Mouse (Mus musculus) activated CD4-positive, CD25-positive, alpha-beta regulatory T cell, adult 9 weeks (primary cell): ENCODE results near the gene Llgl1. TPM values are rescaled to one million over a fixed set of nuclear protein-coding genes. Genes with fewer than 3 reads are reported as not detected.

Source experiments
- polyA plus RNA-seq: library from polyadenylated mRNA; unstranded; fragments of 100-300 nt; shearing (Covaris generic); gene quantifications from one replicate; pipeline ENCODE4 v1.2.1, GENCODE M21; 2017

Gene Llgl1
- 22.2 TPM for polyA plus RNA-seq

GRCm38 (mm10) chr11:60699524-60700075 is at the start of gene Llgl1:
Llgl1 (plus strand) TSS chr11:60699723.

DNA sequence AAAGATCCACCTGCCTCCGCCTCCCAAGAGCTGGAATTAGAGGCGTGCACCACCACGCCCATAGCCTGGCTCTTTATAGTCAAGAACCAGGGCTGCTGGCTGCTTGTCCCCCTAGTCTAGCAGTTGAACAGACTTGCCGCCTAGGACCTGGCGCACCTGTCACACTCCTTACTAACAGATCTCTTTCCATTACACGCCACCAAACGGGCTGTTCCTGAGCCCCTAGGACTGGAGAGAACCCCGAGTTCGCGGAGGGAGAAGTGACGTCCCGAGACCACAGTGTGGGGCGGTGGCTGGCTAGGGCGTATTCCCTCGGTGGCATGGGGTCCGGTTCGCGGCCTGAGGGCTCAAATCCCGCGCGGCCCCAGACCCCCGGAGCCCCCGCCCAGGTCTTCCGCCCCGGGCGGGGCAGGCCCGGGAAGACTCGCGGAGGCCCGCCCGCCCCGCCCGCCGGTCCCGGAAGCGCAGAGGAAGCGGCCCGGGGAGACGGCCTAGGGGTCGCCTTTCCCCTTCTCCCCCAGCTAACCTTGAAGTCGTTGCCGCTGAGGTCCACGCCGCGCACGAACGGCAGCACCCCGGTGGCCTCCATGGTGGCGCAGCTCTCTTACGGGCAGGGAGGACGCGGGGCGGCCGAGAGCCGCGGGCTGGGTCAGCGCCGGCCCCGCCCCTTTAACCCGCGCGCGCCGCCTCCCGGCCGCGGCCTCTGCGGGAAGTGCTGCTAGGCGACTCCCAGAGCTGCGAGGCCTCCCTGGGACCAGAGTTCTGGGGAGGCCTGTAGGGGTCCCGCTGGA is 27.3 kb downstream of the Llgl1 start, which contains the start of gene Flii:
Gene Flii (minus strand): TSS at position 663 of the 791 bp plus-strand sequence.

DNA sequence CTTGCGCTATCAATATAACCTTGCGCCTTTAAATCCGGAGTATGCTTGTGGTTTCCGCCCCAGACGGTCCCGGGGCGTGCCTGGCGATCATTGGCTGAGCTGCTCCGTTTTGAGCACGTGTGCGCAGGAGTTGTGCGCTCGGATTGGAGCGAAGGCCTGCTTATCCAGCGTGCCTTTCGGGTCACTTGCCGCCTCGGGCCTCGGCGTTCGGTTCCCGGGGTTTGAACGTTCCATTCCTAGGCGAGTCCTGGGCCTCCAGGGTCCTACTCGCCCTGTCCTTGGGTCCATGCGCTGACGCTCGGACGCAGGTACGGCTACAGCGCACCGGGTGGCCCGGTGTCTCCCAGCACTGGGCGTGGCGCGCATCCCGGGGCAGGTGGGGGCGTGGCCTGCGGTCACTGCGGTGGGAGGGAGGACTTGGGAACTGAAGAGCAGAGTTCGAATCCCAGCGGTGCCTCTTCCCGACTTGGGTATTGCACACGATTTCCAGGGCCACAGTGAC is 28.8 kb downstream of the Llgl1 start, which contains the start of gene Mief2:
Gene Mief2 (plus strand): TSS at position 139 of the 502 bp plus-strand sequence.

Other genes starting within 250 kb of the Llgl1 start
- 64.3 TPM for gene Drg2, start 245.1 kb upstream of the Llgl1 start, polyA plus RNA-seq
- gene Myo15, start 230.4 kb upstream of the Llgl1 start, polyA plus RNA-seq, result not detected
- 4.0 TPM for gene Alkbh5, start 163.3 kb upstream of the Llgl1 start, polyA plus RNA-seq
- 204 TPM for gene Flii, start 27.5 kb downstream of the Llgl1 start, polyA plus RNA-seq
- gene Mief2, start 28.7 kb downstream of the Llgl1 start, polyA plus RNA-seq, result 19.5 TPM
- 17.9 TPM for gene Top3a, start 77.6 kb downstream of the Llgl1 start, polyA plus RNA-seq
- gene Smcr8, start 77.8 kb downstream of the Llgl1 start, polyA plus RNA-seq, result 15.6 TPM
- 27.2 TPM for gene Shmt1, start 112.0 kb downstream of the Llgl1 start, polyA plus RNA-seq
- 34.9 TPM for gene Dhrs7b, start 130.9 kb downstream of the Llgl1 start, polyA plus RNA-seq
- gene Tmem11, start 179.5 kb downstream of the Llgl1 start, polyA plus RNA-seq, result 42.3 TPM
- gene Natd1, start 215.0 kb downstream of the Llgl1 start, polyA plus RNA-seq, result 8.1 TPM
- gene Map2k3, start 232.3 kb downstream of the Llgl1 start, polyA plus RNA-seq, result 56.4 TPM